Mouse (Mus musculus): Measurements from ENCODE around the gene 2410137M14Rik. TPM values are rescaled to one million over a fixed set of nuclear protein-coding genes. Genes with fewer than 3 reads are reported as not detected.
A peak's percentile ranks its signal among the peaks of the same experiment; 100 is the strongest.

2410137M14Rik gene
- polyA plus RNA-seq, 1 experiment from 2014 or later, result not detected

DNA sequence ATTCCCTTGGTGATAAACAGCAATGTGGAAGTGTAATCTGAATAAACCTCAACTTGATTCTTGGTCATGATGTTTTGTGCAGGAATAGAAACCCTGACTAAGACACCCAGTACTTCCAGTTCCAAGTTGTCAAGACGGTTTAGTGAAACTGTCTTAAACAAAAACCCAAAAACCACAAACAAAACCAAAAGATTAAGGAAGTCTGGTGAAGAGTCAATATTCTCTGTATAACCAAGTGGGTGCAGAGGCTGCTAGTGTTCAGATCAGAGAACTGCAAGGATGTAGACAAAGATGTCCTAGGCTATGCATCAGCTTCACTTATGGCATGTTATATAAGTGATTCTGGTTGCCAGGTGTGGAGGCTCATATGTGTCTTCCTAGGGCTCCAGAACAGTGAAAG, 14.2 kb downstream of the 2410137M14Rik start:
- no peak overlapping the region for H3K4me2 ChIP-seq
- no peaks in the 10 kb centered on the region for H3K27me3 ChIP-seq (ENCODE audit: control insufficient read depth, insufficient read depth, low read length)
- H3K4me3 ChIP-seq (ENCODE audit: low read depth, low read length), result no peak overlapping the region
- no peaks in the 10 kb centered on the region for H3K36me3 ChIP-seq (ENCODE audit: control insufficient read depth, insufficient read depth, low read length)
- H3K4me1 ChIP-seq (ENCODE audit: control insufficient read depth, insufficient read depth, low read length), result no peaks in the 10 kb centered on the region
- H3K9me3 ChIP-seq (replicated peaks; ENCODE audit: control insufficient read depth, low read length), result no peaks in the 10 kb centered on the region
- no peak for ATAC-seq (replicated peaks; ENCODE audit: insufficient number of reproducible peaks, low FRiP score, low TSS enrichment)
- WGBS (ENCODE audit: insufficient replicate concordance), result 76% methylated on average over 1 of the region's 1 CpGs
- no peak overlapping the region for H3K27ac ChIP-seq (ENCODE audit: low read depth, low read length)
- H3K9ac ChIP-seq (ENCODE audit: low read depth, low read length), result no peak overlapping the region

DNA sequence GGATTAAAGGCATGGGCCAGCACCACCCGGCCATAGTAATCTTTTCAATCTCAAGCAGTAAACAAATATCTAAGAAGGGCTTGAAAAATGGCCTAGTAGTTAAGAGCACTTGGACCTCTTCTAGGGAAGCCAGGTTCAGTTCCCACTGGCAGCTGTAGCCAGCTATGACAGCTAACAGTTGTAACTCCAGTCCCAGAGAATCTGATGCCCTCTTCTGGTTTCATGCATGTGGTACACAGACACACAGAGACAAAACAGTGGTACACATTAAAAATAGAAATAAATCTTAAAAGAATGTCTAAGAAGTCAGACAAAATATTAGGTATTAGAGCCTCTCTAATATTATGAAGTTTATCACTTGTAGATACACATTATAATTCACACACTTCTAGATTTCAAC, 19.9 kb downstream of the 2410137M14Rik start:
- no peaks in the 10 kb centered on the region for H3K27me3 ChIP-seq (ENCODE audit: control insufficient read depth, insufficient read depth, low read length)
- no peak for ATAC-seq (replicated peaks; ENCODE audit: insufficient number of reproducible peaks, low FRiP score, low TSS enrichment)

DNA sequence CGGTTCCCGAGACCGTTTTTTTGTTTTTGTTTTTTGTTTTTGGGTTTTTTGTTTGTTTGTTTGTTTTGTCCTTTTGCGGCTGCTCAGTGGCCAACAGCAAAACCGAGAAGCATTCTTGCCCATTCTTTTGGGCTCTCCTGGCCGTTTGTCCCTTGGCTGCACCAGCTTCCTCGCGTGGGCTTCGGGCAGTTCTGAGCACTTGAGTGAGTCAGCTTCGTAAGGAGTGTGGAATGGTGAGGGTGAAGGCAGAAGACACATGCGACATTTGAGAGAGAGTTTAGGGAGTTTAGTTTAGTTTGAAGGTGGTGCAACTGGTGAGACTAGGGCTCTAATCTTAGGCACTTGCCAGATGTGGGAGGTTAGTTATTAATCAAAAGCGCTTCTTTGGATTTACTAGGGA, 22.2 kb downstream of the 2410137M14Rik start:
- Histone ChIP-seq H3K27me3 (ENCODE audit: control insufficient read depth, insufficient read depth, low read length) (no peaks in the 10 kb centered on the region), H3K36me3 (ENCODE audit: control insufficient read depth, insufficient read depth, low read length) (peaks cover 4% of the 10 kb centered on the region; the same call in 1 of the 2 replicates), H3K27ac (ENCODE audit: low read depth, low read length) (no peak overlapping the region), H3K4me1 (ENCODE audit: control insufficient read depth, insufficient read depth, low read length) (peaks cover 4% of the 10 kb centered on the region), H3K4me3 (ENCODE audit: low read depth, low read length) (peak overlapping the region; percentile 53), H3K9me3 (replicated peaks; ENCODE audit: control insufficient read depth, low read length) (no peaks in the 10 kb centered on the region), H3K9ac (ENCODE audit: low read depth, low read length) (peak overlapping the region; percentile 85), H3K4me2 (peak overlapping the region; percentile 90)
- ATAC-seq (replicated peaks; ENCODE audit: insufficient number of reproducible peaks, low FRiP score, low TSS enrichment), result no peak
- WGBS (ENCODE audit: insufficient replicate concordance), result 11% methylated on average over 12 of the region's 12 CpGs

More for the DNA sequence above, 19.9 kb downstream of the 2410137M14Rik start:
- Histone ChIP-seq H3K36me3 (ENCODE audit: control insufficient read depth, insufficient read depth, low read length) (peaks cover 3% of the 10 kb centered on the region; the same call in 1 of the 2 replicates), H3K27ac (ENCODE audit: low read depth, low read length) (no peak overlapping the region), H3K9ac (ENCODE audit: low read depth, low read length) (no peak overlapping the region), H3K9me3 (replicated peaks; ENCODE audit: control insufficient read depth, low read length) (no peaks in the 10 kb centered on the region), H3K4me3 (ENCODE audit: low read depth, low read length) (no peak overlapping the region), H3K4me1 (ENCODE audit: control insufficient read depth, insufficient read depth, low read length) (peaks cover 4% of the 10 kb centered on the region), H3K4me2 (no peak overlapping the region)
- 57% methylated on average over 1 of the region's 1 CpGs for WGBS (ENCODE audit: insufficient replicate concordance)

DNA sequence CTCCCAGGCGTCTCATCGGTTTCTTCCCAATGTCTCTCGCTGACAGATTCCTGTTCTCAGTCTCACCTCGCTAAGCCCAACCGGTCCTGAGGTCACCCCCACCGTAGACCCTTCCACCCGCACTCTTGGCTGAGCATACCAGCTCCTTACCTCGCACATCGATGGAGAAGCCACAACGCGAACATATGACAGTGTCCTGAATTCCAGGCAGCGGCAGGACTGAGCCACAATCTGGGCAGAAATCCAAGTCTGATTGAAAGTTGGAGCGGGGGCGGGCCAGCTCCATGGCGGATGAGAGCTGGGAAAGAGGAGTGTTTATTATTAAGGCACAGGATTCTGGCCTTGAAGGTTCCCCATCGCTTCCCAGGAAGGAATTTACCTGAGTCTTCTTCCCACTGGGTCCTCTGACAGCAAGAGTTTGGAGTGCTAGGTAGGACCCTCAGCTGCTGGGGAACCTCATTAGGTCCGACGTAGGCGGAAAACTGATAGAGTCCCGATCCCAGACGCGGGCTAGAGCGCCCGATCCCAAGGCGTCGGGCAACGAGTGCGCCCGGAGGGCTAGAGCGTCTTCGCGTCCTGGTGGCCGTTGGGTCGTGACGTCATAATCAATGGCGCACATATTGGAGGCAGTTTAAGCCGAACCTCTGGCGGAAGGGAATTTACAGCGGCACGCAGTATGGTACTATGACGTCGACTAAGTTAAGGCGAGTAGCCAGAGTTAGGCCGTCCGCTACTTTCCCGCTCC, 22.9 kb downstream of the 2410137M14Rik start, which contains the start of the genes Znrd1 and Znrd1as:
Znrd1 (minus strand) TSS at position 561 of the 745 bp plus-strand sequence.
Znrd1as (plus strand) TSS at position 594 of the 745 bp plus-strand sequence.
- Histone ChIP-seq H3K4me3 (ENCODE audit: low read depth, low read length) (peak within 1 kb of the TSS; percentile 53), H3K9ac (ENCODE audit: low read depth, low read length) (peak within 1 kb of the TSS; percentile 85), H3K27me3 (ENCODE audit: control insufficient read depth, insufficient read depth, low read length) (no peaks in the 10 kb centered on the region), H3K9me3 (replicated peaks; ENCODE audit: control insufficient read depth, low read length) (no peaks in the 10 kb centered on the region), H3K36me3 (ENCODE audit: control insufficient read depth, insufficient read depth, low read length) (peaks cover 4% of the 10 kb centered on the region; the same call in 1 of the 2 replicates), H3K27ac (ENCODE audit: low read depth, low read length) (peak within 1 kb of the TSS; percentile 22), H3K4me1 (ENCODE audit: control insufficient read depth, insufficient read depth, low read length) (peaks cover 4% of the 10 kb centered on the region), H3K4me2 (peak within 1 kb of the TSS; percentile 90)
- ATAC-seq (replicated peaks; ENCODE audit: insufficient number of reproducible peaks, low FRiP score, low TSS enrichment), result peak; percentile 98
- under 1% methylated on average over 46 of the region's 46 CpGs for WGBS (ENCODE audit: insufficient replicate concordance)

DNA sequence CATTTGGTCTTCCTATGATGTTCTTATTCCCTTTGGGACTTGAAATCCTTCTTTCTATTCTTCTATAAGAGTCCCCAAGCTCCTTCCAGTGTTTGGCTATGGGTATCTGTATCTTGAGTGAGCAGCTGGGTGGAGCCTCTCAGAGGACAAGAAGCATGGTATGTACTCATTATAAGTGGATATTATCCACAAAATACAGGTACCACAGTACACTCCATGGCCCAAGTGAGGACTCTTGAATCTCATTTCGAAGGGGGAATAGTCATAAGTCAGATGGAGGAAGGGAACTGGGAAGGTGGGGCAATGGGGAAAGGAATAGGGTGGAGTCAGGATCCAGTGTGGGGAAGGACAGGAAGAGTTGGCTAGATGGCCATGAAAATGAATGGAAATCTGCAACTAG, 28.0 kb downstream of the 2410137M14Rik start:
- 79% methylated on average over 1 of the region's 1 CpGs for WGBS (ENCODE audit: insufficient replicate concordance)

DNA sequence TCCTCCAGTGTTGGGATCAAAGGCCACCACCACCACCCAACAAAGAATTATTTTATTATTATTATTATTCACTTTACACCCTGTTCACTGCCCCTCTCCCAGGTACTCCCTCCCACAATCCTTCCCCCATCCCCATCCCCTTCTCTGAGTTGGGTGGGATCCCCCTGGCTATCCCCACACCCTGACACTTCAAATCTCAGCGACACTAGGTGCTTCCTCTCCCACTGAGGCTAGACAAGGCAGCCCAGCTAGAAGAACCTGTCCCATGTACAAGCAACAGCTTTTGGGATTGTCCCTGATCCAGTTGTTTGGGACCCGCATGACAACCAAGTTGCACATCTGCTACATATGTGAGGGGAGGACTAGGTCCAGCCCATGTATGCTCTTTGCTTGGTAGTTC, 28.4 kb downstream of the 2410137M14Rik start:
- H3K9me3 ChIP-seq (replicated peaks; ENCODE audit: control insufficient read depth, low read length), result no peaks in the 10 kb centered on the region
- peaks cover 10% of the 10 kb centered on the region for H3K36me3 ChIP-seq (ENCODE audit: control insufficient read depth, insufficient read depth, low read length)
- no peak overlapping the region for H3K9ac ChIP-seq (ENCODE audit: low read depth, low read length)
- peaks cover 13% of the 10 kb centered on the region for H3K4me1 ChIP-seq (ENCODE audit: control insufficient read depth, insufficient read depth, low read length)
- H3K27ac ChIP-seq (ENCODE audit: low read depth, low read length), result no peak overlapping the region
- 84% methylated on average over 2 of the region's 2 CpGs for WGBS (ENCODE audit: insufficient replicate concordance)
- H3K27me3 ChIP-seq (ENCODE audit: control insufficient read depth, insufficient read depth, low read length), result 0 out of 2 replicates have a peak, but pooled peaks cover 3% of the 10 kb centered on the region
- H3K4me3 ChIP-seq (ENCODE audit: low read depth, low read length), result no peak overlapping the region
- no peak for ATAC-seq (replicated peaks; ENCODE audit: insufficient number of reproducible peaks, low FRiP score, low TSS enrichment)
- H3K4me2 ChIP-seq, result no peak overlapping the region

More for the DNA sequence above, 28.0 kb downstream of the 2410137M14Rik start:
- peaks cover 12% of the 10 kb centered on the region for H3K4me1 ChIP-seq (ENCODE audit: control insufficient read depth, insufficient read depth, low read length)
- no peak overlapping the region for H3K4me3 ChIP-seq (ENCODE audit: low read depth, low read length)
- no peak overlapping the region for H3K27ac ChIP-seq (ENCODE audit: low read depth, low read length)
- no peaks in the 10 kb centered on the region for H3K9me3 ChIP-seq (replicated peaks; ENCODE audit: control insufficient read depth, low read length)
- H3K9ac ChIP-seq (ENCODE audit: low read depth, low read length), result no peak overlapping the region
- peaks cover 10% of the 10 kb centered on the region for H3K36me3 ChIP-seq (ENCODE audit: control insufficient read depth, insufficient read depth, low read length)
- H3K4me2 ChIP-seq, result no peak overlapping the region
- H3K27me3 ChIP-seq (ENCODE audit: control insufficient read depth, insufficient read depth, low read length), result 0 out of 2 replicates have a peak, but pooled peaks cover under 1% of the 10 kb centered on the region
- no peak for ATAC-seq (replicated peaks; ENCODE audit: insufficient number of reproducible peaks, low FRiP score, low TSS enrichment)

DNA sequence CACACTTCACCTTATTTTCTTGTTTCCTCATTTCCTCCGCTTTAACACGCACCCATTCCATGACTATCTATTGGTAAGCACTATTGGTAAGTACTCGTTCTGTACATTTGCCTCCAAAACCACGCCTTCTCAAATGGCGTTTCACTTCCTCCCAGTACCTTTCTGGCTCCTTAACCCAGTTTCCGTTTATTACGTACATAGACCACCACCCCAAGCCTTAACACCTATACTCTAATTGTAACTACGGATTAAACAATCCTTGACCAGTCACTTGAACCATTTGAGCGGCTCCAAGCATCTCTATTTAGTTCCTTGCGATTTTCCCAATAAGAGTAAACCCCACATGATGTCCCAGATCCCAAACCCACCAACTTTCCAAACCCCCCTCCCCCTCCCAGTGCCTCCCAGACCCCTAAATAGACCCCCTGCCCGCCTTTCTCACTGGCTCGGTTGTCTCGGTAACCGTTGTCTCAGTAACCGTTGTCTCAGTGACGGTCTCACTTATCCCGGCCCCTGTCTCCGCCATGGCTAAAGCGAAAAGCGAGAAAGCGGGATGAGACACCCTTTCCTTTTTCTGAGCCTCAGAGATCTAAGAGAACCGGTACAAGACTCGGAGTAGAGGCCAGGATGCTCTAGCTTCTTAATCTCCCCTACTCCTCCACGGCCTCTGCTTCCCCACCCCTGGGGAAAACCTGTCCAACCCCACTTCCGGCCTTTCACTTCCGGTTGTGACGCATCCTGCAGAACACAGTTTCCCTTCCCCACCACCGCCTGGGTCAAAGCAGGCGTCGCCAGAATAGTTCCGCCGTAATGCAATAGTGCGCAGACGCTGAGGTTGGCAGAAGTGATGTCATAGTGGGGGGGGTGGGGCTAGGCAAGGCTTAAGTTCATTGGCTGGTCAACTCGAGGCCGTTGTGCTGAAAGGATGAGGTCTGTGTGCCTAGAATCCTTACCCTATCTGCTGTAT, 29.8 kb downstream of the 2410137M14Rik start, which contains the start of gene Ppp1r11:
Ppp1r11 (minus strand) TSS at position 761 of the 967 bp plus-strand sequence.
- no peaks in the 10 kb centered on the region for H3K9me3 ChIP-seq (replicated peaks; ENCODE audit: control insufficient read depth, low read length)
- H3K36me3 ChIP-seq (ENCODE audit: control insufficient read depth, insufficient read depth, low read length), result peaks cover 8% of the 10 kb centered on the region
- 0 out of 2 replicates have a peak within 1 kb of the TSS, but pooled peaks have one; percentile 11 for H3K27ac ChIP-seq (ENCODE audit: low read depth, low read length)
- peak within 1 kb of the TSS; percentile 66 for H3K9ac ChIP-seq (ENCODE audit: low read depth, low read length)
- peaks cover 13% of the 10 kb centered on the region; the same call in 1 of the 2 replicates for H3K4me1 ChIP-seq (ENCODE audit: control insufficient read depth, insufficient read depth, low read length)
- ATAC-seq (replicated peaks; ENCODE audit: insufficient number of reproducible peaks, low FRiP score, low TSS enrichment), result peak; percentile 97
- peak within 1 kb of the TSS; percentile 61 for H3K4me3 ChIP-seq (ENCODE audit: low read depth, low read length)
- WGBS (ENCODE audit: insufficient replicate concordance), result 3% methylated on average over 36 of the region's 36 CpGs
- peaks cover 8% of the 10 kb centered on the region for H3K27me3 ChIP-seq (ENCODE audit: control insufficient read depth, insufficient read depth, low read length)
- H3K4me2 ChIP-seq, result peak within 1 kb of the TSS; percentile 76

DNA sequence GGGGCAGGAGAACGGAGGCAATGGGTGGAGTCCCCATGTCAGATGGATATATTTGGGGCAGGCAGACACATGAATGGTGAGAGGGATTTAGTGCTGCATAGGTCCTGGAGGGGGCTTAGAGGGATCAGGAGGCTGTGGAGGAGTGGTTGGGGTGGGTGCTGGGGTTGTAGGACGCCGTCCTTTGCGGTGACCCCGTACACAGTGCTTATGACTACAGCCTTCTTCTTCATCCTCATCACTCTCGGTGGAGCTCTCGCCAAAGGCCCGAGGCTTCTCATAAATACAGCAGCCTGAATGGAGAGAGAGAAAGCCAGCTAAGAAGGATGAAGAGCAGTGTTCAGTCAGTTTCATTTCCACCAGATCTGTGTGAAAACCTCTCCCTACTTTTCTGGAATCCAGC, 31.8 kb downstream of the 2410137M14Rik start:
- Histone ChIP-seq H3K4me1 (ENCODE audit: control insufficient read depth, insufficient read depth, low read length) (peaks cover 13% of the 10 kb centered on the region; the same call in 1 of the 2 replicates), H3K9me3 (replicated peaks; ENCODE audit: control insufficient read depth, low read length) (no peaks in the 10 kb centered on the region), H3K36me3 (ENCODE audit: control insufficient read depth, insufficient read depth, low read length) (peaks cover 6% of the 10 kb centered on the region), H3K4me2 (no peak overlapping the region), H3K4me3 (ENCODE audit: low read depth, low read length) (no peak overlapping the region), H3K27me3 (ENCODE audit: control insufficient read depth, insufficient read depth, low read length) (peaks cover 27% of the 10 kb centered on the region), H3K9ac (ENCODE audit: low read depth, low read length) (no peak overlapping the region), H3K27ac (ENCODE audit: low read depth, low read length) (no peak overlapping the region)
- WGBS (ENCODE audit: insufficient replicate concordance), result 92% methylated on average over 8 of the region's 8 CpGs
- ATAC-seq (replicated peaks; ENCODE audit: insufficient number of reproducible peaks, low FRiP score, low TSS enrichment), result no peak

All from heart, embryonic 11.5 days (tissue).